Mouse (Mus musculus) adrenal gland, adult 18-20 months (tissue): ENCODE results near the gene Ccdc146. TPM values are rescaled to one million over a fixed set of nuclear protein-coding genes. Genes with fewer than 3 reads are reported as not detected.
"Not testable (repeated sequence)": the region's sequence is repeated elsewhere in the genome, so short reads cannot be mapped to it uniquely, and the experiment has no call there.

Source experiments
- DNase-seq, 2 experiments: peaks; one replicate each; pipeline ENCODE4 v3.0.0; 2021 to 2022; ENCODE audit warnings: low spot score in 2 of 2
- total RNA-seq, 2 experiments: library from RNA; stranded (reverse); gene quantifications; 1 replicate in 1 of 2; 2 replicates in 1 of 2; pipeline ENCODE4 v1.2.3; 2021

Ccdc146 gene
- total RNA-seq, 2 experiments from 2014 or later, result not detected

DNA sequence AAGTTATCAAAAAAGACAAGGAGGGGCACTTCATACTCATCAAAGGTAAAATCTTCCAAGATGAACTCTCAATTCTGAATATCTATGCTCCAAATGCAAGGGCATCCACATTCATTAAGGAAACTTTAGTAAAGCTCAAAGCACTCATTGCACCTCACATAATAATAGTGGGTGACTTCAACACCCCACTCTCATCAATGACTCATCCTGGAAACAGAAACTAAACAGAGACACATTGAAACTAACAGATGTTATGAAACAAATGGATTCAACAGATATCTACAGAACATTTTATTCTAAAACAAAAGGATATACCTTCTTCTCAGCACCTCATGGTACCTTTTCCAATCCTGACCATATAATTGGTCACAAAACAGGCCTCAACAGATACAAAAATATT, 82.2 kb downstream of the Ccdc146 start:
- not testable (repeated sequence) for DNase-seq

DNA sequence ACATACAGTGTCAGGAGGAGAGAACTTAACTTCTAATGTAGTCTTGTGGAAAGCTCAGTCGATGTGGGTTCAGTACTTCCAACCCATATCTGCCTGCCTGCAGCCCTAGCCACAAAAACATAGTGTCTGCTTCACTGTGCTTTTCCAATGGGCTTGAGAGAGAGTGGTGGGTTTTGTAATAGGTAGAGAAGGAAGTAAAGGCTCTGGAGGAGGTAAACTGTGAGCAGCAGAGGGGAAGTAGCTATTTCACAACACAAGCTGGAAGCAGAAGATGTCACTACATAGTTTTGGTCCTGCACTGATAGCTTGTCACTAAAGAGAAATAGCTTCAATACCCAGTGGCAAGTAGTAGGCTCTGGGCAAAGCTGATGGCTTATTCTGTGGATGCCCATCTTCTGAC, 92.4 kb downstream of the Ccdc146 start:
- DNase-seq, result no peak

DNA sequence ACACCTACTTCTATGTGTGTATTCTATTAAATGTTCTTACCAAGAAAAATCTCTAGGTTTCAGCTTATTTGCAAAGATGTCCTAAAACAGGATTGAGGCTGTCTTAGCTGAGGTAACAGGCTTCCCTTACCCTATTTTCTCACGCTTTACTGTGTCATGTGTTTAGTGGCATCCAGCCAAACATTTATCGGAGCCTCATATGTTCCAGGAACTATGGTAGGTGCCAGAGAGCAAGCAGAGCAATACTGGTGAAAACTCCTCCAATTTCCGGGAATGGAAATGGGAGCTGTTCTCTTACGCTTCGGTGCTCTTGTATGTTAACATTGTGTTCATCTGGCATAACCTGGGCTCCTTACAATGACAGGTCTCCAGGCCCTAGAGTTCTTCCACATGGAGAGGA, 92.8 kb downstream of the Ccdc146 start:
- DNase-seq, result no peak

DNA sequence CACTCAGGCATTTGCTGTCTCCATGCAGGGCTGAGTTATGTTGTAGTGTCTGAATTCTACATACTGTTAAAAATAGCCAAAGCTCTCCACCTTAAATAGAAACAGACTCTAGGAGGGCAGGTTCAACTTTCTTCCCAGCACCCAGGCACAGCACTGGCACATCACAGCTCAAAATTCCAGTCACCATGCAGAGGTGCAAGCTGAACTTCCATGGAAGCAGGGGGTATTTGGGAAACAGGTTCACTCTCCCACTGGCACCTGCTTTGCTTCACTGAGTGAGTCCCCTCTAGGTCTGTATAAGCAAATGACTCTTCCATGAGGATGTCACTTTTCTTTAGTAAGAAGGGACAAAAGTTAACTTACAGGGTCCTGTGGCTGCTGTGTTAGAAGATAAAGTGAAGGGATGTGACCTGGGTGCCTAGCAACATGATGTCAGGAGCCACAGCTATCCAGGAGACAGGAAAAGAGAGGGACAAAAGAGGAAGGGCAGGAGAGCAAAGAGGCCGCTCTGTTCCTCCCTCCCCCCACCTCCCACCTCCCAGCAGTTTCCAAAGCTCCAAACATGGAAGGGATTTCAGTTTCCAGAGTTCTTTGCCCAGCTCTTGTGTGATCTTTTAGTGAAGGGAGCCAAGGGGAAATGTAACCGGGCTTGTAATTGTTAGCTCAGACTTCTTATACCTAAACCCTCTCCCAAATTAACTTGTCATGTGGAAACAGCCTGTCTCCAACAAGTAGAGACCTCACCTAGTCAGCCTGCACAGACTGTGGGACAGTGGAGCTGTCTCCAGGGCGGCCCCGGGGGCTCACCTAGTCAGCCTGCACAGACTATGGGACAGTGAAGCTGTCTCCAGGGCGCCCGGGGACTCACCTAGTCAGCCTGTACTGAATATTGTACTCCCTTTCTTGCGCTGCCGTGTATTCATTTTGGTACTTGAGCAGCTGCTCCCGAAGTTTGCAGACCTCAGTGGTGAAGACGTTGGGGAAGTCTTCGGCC, 94.5 kb downstream of the Ccdc146 start:
- no peak for DNase-seq

DNA sequence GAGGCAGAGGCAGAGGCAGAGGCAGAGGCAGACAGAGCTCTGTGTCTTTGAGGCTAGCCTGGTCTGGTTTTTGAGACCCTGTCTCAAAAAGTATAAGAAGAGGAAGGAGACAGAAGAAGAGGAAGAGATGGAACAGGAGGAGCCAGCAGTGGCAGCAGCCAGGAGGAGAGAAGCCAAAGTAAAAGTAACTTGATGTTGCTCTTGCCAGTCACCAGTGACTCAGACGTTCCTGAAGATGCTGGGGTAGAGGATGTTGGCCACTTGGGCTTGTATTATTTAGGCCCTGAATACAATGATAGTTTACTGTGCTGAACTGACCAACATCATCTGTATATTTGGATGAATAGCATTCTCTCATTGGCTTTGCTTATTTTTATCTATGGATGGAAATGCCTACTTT, 95.9 kb downstream of the Ccdc146 start:
- DNase-seq, result no peak

DNA sequence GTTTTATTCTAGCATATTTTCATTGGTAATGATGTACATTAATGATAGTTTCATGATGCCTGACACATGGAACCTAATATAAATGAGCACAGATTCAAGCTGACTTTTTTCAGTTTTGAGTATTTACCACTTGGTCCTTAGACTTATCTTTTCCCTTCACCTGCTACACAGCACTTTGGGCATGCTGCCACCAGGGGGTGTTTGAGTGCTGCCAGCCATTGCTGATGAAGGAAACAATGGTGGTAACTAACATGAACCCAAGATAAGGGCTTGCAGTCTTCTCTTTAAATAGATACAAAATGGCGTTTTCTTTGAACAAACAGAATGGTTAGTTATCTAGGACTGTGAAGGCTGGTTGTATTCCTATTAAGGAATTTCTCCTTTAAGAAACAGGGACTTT, 98.0 kb downstream of the Ccdc146 start:
- peak; percentile 67 to 72 for DNase-seq

DNA sequence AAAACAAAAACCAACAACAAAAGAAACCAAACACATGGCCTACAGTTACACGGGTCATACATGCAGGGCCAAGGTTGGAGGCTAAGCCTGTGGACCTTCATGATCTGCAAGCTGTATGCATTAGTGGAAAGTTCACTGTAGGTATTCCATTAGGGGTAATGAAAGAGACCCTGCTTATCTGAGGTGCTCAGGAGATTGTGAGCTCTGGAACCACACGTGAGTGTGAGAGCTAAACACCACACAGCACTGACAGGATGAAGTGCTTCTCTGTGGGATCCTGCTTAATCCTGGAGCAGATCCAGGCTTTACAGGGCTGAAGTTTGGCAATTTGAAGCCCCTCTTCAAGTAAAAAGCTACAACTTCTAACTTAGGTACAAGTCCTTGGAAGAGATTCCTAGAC, 104.3 kb downstream of the Ccdc146 start:
- no peak for DNase-seq

DNA sequence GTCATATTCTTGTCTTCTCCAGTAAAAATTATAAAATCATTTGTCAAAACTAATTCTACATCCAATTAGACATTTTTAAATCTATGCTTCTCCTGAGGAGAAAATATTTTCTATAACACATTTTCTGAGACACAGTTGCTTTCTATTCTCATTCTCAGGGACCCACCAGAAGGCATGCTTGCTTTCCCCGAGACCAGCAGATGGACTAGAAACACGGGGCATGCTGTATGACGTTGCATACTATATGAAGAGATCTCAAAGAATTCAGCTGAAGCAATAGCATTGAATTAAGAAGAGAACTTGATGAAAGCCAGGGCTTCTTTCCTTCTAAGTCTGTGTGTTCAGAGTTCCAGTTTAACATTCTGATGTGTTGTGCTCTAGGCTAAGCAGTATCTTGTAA, 109.8 kb downstream of the Ccdc146 start:
- DNase-seq, result no peak

DNA sequence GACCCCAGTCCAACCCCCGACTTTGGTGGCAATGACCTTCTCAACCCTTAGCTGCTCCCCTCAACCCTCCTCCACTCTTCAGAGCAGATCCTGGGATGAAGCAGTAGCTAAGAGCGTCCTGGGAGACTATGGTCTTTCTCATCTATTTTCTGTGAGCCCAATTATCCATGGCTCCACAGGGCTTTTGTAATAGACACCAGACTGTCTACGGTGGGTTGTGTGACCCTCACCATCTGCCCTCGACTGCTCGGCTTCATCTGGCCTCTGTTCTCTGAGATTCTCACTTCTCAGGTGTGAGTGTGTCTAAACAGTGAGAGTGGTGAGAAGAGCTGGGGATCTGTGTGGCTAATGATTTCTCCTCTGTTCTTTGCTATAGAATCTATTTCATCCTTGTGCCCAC, 117.3 kb downstream of the Ccdc146 start:
- DNase-seq, result no peak

DNA sequence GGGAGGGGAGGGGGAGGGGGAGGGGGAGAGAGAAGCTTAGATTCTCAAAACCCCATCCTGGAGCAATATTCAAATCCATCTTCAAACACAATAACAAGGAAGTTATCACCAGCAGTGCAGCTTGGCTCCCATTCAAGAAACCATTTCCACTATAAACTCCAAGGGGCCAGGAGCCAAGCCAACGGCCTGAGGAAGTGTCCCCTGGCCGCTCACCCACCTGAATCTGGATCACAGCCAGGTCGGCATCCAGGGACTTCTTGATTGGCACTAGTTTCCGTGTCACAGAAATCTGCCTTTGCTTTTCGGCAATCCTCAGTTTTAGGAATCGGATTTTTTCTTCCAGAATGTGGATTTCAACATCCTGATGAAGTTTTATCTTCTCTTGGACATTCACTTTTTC, 123.5 kb downstream of the Ccdc146 start:
- no peak for DNase-seq

DNA sequence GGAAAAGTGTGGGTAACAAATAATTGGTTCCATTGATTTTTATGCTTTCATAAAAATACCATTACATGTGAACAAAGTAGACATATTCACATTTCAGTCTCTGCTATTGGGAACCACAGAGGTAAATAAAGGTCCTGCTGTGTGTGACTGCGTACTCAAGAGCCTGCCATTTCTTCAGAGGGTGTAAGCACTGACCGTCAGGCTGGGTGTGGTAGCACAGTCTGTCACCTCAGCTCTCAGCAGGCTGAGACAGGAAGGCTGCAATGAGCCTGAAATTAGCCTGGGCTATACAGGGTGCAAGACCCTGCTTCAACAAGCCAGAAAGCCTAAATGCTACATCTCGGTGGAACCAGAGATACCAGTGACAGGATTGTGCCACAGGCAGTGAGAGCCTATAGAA, 124.4 kb downstream of the Ccdc146 start:
- no peak for DNase-seq

DNA sequence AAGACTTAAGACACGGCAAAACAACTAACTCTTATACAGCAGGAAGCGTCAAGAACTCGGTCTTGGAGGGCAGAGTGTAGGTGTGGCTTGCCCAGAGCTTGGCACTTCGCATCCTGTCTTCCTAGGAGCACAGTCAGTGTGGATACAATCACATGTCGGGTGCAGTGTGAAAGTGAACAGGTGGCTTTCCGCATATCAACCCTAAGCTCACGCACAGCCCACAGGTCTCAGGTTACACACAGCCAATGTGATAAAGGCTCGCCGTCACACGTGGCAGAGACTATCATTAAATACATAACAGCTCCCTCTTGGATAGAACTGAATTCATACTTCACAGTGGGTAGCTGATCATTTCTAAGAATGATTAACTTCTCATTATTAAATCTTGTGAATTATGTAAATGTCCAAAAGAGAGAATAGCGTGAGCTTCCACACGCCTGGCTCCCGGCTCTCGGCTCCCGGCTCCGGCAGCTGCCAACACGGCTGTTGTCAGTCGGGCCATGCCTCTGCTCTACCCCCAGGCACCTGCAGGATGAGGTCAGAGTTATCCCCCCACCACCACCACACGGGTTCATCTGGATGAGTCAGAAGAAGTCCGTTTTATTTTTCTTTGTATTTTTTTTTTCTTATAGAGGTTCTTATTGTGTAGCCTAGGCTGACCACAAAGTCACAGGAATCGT, 125.3 kb downstream of the Ccdc146 start:
- DNase-seq, result no peak

DNA sequence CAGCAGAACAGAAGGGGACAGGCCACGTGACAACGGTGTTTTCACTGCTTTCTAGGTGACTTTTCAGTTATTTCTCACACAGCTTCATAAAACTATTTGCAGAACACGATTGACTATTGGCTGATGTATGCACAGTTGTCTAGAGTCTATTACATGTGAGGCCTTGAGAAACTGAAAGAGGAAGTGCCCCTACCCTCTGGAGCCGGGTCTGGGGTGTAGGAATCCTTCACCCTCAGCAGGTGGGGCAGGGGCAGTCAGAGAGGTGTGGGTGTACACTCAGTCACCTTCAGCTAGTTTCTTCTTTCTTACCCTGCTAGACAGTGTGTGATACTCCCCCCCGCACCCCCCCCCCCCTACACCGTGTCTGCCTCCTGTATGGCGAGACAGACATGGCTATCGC, 128.8 kb downstream of the Ccdc146 start:
- DNase-seq, result no peak

DNA sequence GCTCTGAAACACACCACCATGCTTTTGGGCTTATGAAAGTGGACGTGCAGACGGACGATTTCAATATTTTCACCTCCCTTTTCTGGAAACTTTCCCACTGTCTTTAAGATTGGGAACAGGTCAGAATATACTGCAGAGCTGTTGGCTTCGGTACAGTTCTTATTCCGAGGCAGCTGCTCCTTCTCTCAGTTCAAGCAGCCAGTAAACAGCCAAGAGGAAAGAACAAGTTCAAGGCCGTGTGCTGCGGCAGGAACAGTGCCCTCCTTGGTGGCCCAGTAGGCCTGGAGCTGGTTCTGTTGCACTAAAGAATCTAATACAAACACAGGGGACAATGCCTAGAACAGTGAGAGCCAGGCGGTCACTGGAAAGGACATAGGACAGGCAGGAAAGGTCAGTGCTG, 133.9 kb downstream of the Ccdc146 start:
- no peak for DNase-seq

DNA sequence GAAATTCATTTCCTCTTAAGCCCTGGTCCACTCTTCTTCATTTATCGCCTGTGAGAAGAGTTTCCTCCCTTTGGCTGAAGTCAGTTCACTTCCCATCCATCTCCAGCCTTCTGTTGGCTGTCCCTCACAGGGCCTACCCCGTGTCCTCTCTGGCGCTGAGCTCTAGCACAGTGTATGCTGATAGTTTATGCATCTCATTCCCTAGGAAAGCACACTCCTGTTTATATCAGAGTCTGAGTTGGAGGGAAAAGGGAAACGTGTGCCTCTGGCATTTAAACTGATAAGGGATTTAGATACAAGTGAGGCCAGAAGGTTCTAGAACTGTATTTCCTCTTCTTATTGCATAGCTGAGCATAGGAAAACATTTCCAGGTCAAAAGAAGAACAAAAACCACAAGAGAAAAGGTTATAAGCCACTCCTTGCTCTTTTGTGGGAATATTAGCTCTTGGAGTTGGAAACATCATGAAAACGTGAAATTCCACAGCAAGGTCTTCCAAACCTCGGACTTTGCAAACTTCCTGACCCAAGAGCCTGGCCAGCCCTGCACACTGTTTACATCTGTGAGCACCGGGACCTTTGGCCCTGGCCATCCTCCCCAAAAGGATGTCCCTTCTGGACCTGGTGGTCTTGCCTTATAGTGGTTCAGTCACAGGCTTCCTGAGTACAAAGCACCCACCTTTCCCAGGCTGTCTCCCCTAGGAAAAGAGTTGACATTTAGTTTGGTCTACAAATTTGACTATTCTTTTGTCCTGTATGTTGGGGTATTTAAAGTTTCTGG, 135.6 kb downstream of the Ccdc146 start:
- DNase-seq, result no peak

DNA sequence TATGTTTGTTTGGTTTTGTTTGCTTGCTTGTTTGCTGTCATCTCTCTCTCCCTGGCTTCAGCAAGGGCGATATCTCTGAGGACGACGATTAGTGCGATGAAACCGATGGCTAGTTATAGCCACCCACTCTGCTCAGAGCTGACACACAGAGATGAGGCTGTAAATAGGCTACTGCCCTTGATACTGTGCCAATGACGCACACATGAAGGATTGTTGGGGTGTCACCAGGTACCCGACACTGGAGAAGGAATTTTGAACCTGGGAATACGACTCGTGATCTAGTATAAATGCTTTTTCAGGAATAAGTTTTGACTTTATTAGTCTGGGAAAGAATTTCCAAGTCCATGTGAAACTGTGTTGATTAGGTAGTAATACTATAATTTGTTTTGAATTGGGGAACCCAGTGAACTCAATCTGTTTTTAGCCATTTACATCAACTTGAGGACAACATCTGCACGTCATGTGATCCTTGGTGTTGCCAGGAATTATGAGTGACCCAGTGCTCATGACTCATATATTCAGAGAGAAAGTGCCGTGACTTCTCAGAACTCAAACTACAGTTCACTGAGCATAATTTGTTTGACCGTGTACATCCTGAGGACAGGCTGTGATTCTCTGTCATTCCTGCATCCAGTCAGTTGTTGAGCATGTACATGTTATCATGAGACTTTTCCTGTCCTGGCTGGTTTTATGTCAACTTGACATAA, 141.0 kb downstream of the Ccdc146 start:
- DNase-seq, result no peak

DNA sequence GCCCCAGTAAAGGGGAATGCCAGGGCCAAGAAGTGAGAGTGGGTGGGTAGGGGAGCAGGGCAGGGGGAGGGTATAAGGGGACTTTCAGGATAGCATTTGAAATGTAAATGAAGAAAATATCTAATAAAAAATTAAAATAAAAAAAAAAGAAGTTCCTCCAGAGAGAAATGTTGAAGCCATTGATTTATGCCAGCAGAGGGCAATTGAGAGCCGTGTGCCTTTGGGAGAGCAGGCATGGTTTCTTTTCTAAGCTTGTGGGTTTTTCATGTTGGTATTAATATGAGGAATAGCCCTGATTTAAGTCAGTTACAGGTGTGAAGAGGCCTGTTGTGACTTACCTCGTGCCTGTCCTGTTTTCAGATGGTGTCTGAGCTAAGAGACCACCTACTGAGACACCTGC, 146.8 kb downstream of the Ccdc146 start:
- DNase-seq, result not testable (repeated sequence)

DNA sequence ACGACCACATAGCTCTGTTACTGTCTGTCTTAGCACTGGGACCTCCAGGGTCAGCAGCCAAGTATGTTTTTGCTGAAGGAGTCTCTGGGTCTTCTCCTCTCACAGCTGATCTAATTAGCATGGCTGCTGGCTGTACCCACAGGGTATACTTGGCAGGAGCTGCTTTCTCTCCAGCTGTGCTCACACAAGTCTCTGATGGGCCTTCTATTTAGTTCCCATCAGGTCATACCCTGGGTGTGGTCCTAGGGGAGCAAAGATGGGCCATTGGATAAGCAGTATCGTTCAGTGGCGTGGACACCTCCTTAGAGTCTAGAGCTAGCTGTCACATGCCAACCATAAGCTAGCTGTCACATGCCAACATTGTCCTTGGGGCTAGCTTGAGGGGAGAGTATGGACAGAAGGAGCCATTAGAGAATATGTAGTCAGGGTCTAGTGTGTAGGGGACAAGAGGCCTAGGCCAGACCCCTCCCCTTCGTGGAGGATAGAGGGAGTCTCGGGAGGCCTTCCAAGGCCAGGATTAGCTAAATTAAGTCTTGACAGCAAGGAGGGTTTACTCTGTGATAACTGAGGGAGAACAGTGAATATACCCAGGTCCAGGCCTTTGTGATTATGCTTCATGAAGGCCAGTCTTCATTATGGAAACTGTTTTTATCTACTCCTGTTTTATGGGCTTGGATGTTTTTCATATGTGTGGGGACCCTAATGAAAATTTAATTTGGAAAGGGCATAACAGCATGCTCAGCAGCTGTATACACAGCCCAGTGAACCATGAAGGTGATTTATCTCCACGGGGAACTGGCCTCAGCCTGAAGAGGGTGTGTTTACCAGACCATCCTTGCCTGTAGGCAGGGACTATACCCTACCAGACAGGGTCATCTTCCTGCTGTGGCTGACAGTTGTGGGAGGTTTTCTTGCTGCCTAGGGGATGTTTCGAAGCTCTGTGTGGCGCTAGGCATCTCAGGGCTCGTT, 152.8 kb downstream of the Ccdc146 start:
- no peak for DNase-seq

DNA sequence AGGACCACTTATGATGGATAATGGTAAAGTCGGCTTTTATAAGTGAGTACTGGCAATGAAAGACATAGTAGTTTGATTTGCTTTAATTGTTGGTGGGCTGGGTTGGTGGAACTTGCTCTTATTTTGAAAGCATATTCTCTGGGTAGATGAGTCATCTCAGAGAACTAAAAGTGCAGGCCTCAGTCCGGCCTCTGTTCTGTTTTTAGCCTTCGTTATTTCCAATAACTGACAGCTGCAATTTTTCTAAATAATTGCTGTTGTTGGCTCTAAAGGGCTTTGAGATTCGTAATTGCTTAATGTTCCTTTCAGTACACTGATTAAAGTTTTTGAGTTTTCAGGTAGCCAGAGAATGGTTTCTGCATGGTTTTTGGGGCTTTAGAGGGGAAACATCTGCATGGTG, 153.7 kb downstream of the Ccdc146 start:
- DNase-seq, result no peak

DNA sequence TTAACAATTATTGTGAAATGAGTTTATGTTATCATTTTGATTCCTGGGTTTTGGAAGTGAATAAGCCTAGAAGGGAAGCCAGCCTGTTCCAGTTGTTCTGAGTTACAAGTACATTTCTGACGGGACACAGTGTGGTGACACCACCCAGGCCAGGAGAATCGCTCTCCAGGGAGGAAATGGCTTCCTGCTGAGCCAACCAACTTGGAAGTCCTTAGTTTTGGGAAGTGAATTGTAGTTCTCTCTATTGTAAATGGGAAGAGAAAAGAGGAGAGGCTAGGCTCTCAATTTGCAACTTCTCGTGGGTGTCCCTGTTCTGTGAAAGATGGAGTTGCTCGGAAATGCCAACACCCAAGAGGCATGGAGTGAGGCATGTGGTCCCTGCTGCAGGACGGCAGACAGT, 155.0 kb downstream of the Ccdc146 start:
- DNase-seq, result no peak
